Mouse (Mus musculus): ENCODE measurements around the gene Grn. TPM values are rescaled to one million over a fixed set of nuclear protein-coding genes. Genes with fewer than 3 reads are reported as not detected.

The Grn gene
- polyA plus RNA-seq, 1 experiment from 2014 or later, result 75.2 TPM

GRCm38 (mm10) chr11:102455740-102456396 lies 25.8 kb downstream of the Grn start:
- WGBS, result under 1% methylated on average over 35 of the region's 40 CpGs
- H3K4me3 ChIP-seq, result peak overlapping the region; percentile 48
- peak overlapping the region; percentile 59 for H3K27ac ChIP-seq
- no peaks in the 10 kb centered on the region for H3K9me3 ChIP-seq
- H3K4me1 ChIP-seq, result peaks cover 16% of the 10 kb centered on the region
- H3K9ac ChIP-seq, result peak overlapping the region; percentile 51
- no peaks in the 10 kb centered on the region for H3K36me3 ChIP-seq (replicated peaks)
- peaks cover 12% of the 10 kb centered on the region; the same call in 1 of the 2 replicates for H3K27me3 ChIP-seq (replicated peaks)
- peak; percentile 92 for ATAC-seq (replicated peaks)
- peak overlapping the region; percentile 71 for H3K4me2 ChIP-seq

DNA sequence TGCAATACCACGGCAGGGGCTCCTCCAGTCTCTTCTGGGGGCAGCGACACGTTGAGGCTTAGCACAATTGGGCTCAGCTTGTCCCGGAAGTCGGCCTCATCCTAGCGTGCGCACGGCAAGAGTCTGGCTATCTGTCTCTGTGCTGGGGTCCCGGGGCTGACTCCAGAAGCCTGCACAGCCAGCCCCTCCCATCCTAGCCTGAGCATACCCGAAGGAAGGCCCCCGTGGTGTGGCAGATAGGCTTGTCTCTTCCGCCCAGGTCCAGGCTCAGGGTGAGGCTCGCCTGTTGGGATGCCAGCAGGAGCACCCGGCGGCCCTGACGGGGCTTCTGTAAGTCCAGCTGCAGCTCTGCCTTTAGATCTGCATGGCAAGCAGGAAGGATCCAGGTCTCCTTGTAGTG lies 30.4 kb downstream of the Grn start:
- 60% methylated on average over 16 of the region's 16 CpGs for WGBS
- H3K36me3 ChIP-seq (replicated peaks), result no peaks in the 10 kb centered on the region
- no peaks in the 10 kb centered on the region for H3K9me3 ChIP-seq
- H3K27me3 ChIP-seq (replicated peaks), result peaks cover 8% of the 10 kb centered on the region; the same call in 1 of the 2 replicates
- H3K4me2 ChIP-seq, result no peak overlapping the region
- no peak overlapping the region for H3K27ac ChIP-seq
- H3K4me3 ChIP-seq, result no peak overlapping the region
- H3K4me1 ChIP-seq, result peaks cover 9% of the 10 kb centered on the region
- ATAC-seq (replicated peaks), result no peak
- no peak overlapping the region for H3K9ac ChIP-seq

DNA sequence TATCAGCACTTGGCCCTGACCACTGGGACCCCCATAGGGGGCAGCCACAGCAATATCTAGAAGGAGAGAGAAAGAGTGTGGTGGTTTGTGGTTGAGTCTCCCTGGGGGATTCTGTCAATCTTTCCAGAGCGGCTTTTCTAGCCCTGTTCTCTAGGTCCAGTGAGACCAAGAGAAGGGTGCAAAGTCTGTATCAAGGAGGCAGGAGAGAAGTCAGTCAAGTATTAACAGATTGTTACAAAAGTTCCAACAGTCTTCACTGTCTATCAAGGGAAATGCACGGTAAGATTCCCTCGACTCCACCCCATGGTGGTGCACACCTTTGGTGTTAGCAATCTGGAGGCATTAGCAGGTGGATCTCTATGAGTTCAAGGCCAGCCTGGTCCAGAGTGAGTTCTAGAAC lies 31.6 kb downstream of the Grn start:
- WGBS, result 92% methylated on average over 3 of the region's 3 CpGs
- Histone ChIP-seq H3K4me3 (no peak overlapping the region), H3K9me3 (no peaks in the 10 kb centered on the region), H3K27ac (no peak overlapping the region), H3K36me3 (replicated peaks) (no peaks in the 10 kb centered on the region), H3K4me2 (no peak overlapping the region), H3K4me1 (peaks cover 10% of the 10 kb centered on the region), H3K27me3 (replicated peaks) (peaks cover 7% of the 10 kb centered on the region; the same call in 1 of the 2 replicates), H3K9ac (no peak overlapping the region)
- no peak for ATAC-seq (replicated peaks)

- no peak overlapping the region for H3K4me3 ChIP-seq
- no peak for ATAC-seq (replicated peaks)
- H3K27ac ChIP-seq, result no peak overlapping the region
- H3K36me3 ChIP-seq (replicated peaks), result no peaks in the 10 kb centered on the region
- H3K9ac ChIP-seq, result no peak overlapping the region
- H3K4me1 ChIP-seq, result peaks cover 21% of the 10 kb centered on the region
- no peaks in the 10 kb centered on the region for H3K9me3 ChIP-seq
- H3K27me3 ChIP-seq (replicated peaks), result no peaks in the 10 kb centered on the region
- no peak overlapping the region for H3K4me2 ChIP-seq
- 94% methylated on average over 6 of the region's 6 CpGs for WGBS
Observed at GRCm38 (mm10) chr11:102464901-102465300, 34.8 kb downstream of the Grn start.

GRCm38 (mm10) chr11:102465713-102466436 lies 35.8 kb downstream of the Grn start:
- no peaks in the 10 kb centered on the region for H3K9me3 ChIP-seq
- peak overlapping the region; percentile 10; the same call in 1 of the 2 replicates for H3K4me2 ChIP-seq
- no peak for ATAC-seq (replicated peaks)
- no peak overlapping the region for H3K9ac ChIP-seq
- 10% methylated on average over 26 of the region's 26 CpGs for WGBS
- peaks cover 21% of the 10 kb centered on the region for H3K4me1 ChIP-seq
- H3K36me3 ChIP-seq (replicated peaks), result no peaks in the 10 kb centered on the region
- no peak overlapping the region for H3K4me3 ChIP-seq
- H3K27ac ChIP-seq, result no peak overlapping the region
- no peaks in the 10 kb centered on the region for H3K27me3 ChIP-seq (replicated peaks)

GRCm38 (mm10) chr11:102467041-102467631 lies 37.0 kb downstream of the Grn start:
- Histone ChIP-seq H3K27me3 (replicated peaks) (no peaks in the 10 kb centered on the region), H3K4me2 (peak overlapping the region; percentile 95), H3K9ac (peak overlapping the region; percentile 53), H3K9me3 (no peaks in the 10 kb centered on the region), H3K4me1 (peaks cover 21% of the 10 kb centered on the region), H3K36me3 (replicated peaks) (no peaks in the 10 kb centered on the region), H3K27ac (peak overlapping the region; percentile 60; the same call in 1 of the 2 replicates), H3K4me3 (peak overlapping the region; percentile 45)
- peak; percentile 88 for ATAC-seq (replicated peaks)
- under 1% methylated on average over 37 of the region's 37 CpGs for WGBS

- H3K9ac ChIP-seq, result no peak within 1 kb of the TSS
- no peak within 1 kb of the TSS for H3K4me3 ChIP-seq
- ATAC-seq (replicated peaks), result no peak
- no peaks in the 10 kb centered on the region for H3K9me3 ChIP-seq
- H3K4me2 ChIP-seq, result no peak within 1 kb of the TSS
- WGBS, result 75% methylated on average over 11 of the region's 11 CpGs
- peaks cover 21% of the 10 kb centered on the region for H3K4me1 ChIP-seq
- H3K36me3 ChIP-seq (replicated peaks), result no peaks in the 10 kb centered on the region; the same call in 1 of the 2 replicates
- no peaks in the 10 kb centered on the region for H3K27me3 ChIP-seq (replicated peaks)
- no peak within 1 kb of the TSS for H3K27ac ChIP-seq
Observed at GRCm38 (mm10) chr11:102469648-102470357, 39.7 kb downstream of the Grn start, which contains the start of gene Itga2b. TSS of gene Itga2b (minus strand) at chr11:102470122.

GRCm38 (mm10) chr11:102475027-102475426 lies 44.9 kb downstream of the Grn start:
- Histone ChIP-seq H3K27me3 (replicated peaks) (no peaks in the 10 kb centered on the region), H3K9me3 (no peaks in the 10 kb centered on the region), H3K9ac (no peak overlapping the region), H3K4me3 (no peak overlapping the region), H3K4me1 (no peaks in the 10 kb centered on the region), H3K27ac (no peak overlapping the region), H3K4me2 (no peak overlapping the region), H3K36me3 (replicated peaks) (peaks cover 18% of the 10 kb centered on the region)
- ATAC-seq (replicated peaks), result no peak
- WGBS, result 97% methylated on average over 3 of the region's 3 CpGs

GRCm38 (mm10) chr11:102478671-102479070 lies 48.6 kb downstream of the Grn start:
- Histone ChIP-seq H3K36me3 (replicated peaks) (peaks cover 43% of the 10 kb centered on the region), H3K4me2 (no peak overlapping the region), H3K27me3 (replicated peaks) (no peaks in the 10 kb centered on the region), H3K4me3 (no peak overlapping the region), H3K27ac (no peak overlapping the region), H3K9me3 (no peaks in the 10 kb centered on the region), H3K4me1 (no peaks in the 10 kb centered on the region), H3K9ac (no peak overlapping the region)
- ATAC-seq (replicated peaks), result no peak
- 79% methylated on average over 3 of the region's 3 CpGs for WGBS

DNA sequence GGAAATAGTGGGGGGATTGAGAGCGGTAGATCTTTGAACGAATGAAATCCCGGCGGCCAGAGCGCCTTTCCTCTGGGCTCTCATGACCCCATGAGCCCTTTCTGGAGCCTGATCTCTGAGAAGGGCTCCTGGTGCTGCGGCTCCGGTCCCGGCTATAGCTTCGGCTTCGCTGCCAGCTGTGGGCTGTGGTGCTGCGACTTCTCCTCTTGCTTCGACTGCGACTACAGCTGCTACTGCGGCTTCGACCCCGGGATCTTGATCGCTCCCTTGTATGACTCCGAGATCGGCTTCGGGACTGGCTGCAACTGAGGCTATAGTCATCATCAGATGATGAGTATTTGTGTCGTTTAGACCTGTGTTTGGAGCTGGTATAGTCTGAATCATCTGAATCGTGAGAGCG lies 49.5 kb downstream of the Grn start:
- no peak overlapping the region for H3K9ac ChIP-seq
- H3K27me3 ChIP-seq (replicated peaks), result no peaks in the 10 kb centered on the region
- no peak overlapping the region for H3K4me2 ChIP-seq
- H3K9me3 ChIP-seq, result no peaks in the 10 kb centered on the region
- WGBS, result 97% methylated on average over 23 of the region's 23 CpGs
- H3K4me1 ChIP-seq, result no peaks in the 10 kb centered on the region
- no peak for ATAC-seq (replicated peaks)
- no peak overlapping the region for H3K27ac ChIP-seq
- peaks cover 43% of the 10 kb centered on the region for H3K36me3 ChIP-seq (replicated peaks)
- no peak overlapping the region for H3K4me3 ChIP-seq

GRCm38 (mm10) chr11:102480111-102480510 lies 50.0 kb downstream of the Grn start:
- H3K9ac ChIP-seq, result no peak overlapping the region
- H3K27ac ChIP-seq, result no peak overlapping the region
- no peak for ATAC-seq (replicated peaks)
- no peaks in the 10 kb centered on the region for H3K4me1 ChIP-seq
- no peaks in the 10 kb centered on the region for H3K9me3 ChIP-seq
- H3K27me3 ChIP-seq (replicated peaks), result no peaks in the 10 kb centered on the region
- no peak overlapping the region for H3K4me3 ChIP-seq
- H3K36me3 ChIP-seq (replicated peaks), result peaks cover 43% of the 10 kb centered on the region
- no peak overlapping the region for H3K4me2 ChIP-seq
- WGBS, result 94% methylated on average over 15 of the region's 15 CpGs

DNA sequence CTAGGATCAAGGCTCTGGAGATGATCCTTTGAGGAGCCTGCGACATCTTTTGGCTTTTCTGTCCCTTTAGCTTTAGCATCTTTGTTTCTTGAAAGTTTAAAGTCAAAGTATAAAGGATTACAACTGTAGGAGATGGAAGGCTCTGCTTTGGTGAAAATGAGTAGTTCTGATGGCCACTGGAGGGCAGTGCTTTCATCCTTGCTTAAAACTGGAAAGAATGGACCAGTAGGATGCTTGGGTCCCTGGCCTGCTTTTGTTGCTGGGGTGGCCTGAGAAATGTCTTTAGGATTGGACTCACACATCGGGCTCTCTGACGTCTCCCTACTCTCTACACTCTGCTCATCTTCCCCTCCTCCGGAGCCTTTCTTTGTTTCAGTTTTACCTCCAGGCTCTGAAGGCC lies 50.8 kb downstream of the Grn start:
- H3K4me1 ChIP-seq, result no peaks in the 10 kb centered on the region
- H3K27me3 ChIP-seq (replicated peaks), result no peaks in the 10 kb centered on the region
- no peak overlapping the region for H3K9ac ChIP-seq
- H3K4me3 ChIP-seq, result no peak overlapping the region
- peaks cover 48% of the 10 kb centered on the region for H3K36me3 ChIP-seq (replicated peaks)
- H3K4me2 ChIP-seq, result no peak overlapping the region
- no peak for ATAC-seq (replicated peaks)
- no peak overlapping the region for H3K27ac ChIP-seq
- H3K9me3 ChIP-seq, result no peaks in the 10 kb centered on the region
- 88% methylated on average over 4 of the region's 4 CpGs for WGBS
